Mouse (Mus musculus) MEL (cell line): ENCODE measurements around the gene Clasrp. TPM values are rescaled to one million over a fixed set of nuclear protein-coding genes. Genes with fewer than 3 reads are reported as not detected.

Experiments
- DNase-seq: peaks from one replicate; pipeline ENCODE4 v3.0.0; 2011; ENCODE audit warnings: low read depth, low spot score
- H3K27ac ChIP-seq: 2 replicates; pipeline ENCODE4 v1.5.1; 2012; ENCODE audit warnings: low read depth, mild to moderate bottlenecking, control low read depth, low read length, moderate library complexity; ENCODE audit not compliant: control insufficient read depth
- H3K27me3 ChIP-seq, 2 experiments: fragments of 150-350 bp in 1 of 2; sonication (generic) in 1 of 2; 2 replicates each; pipeline ENCODE4 v1.6.1; 2012; ENCODE audit warnings: low read length in 2 of 2, mild to moderate bottlenecking in 2 of 2, improper control_type of control experiment in 1 of 2, moderate library complexity in 1 of 2; ENCODE audit not compliant: insufficient read depth in 2 of 2, control insufficient read depth in 1 of 2
- H3K36me3 ChIP-seq, 2 experiments: 2 replicates each; pipeline ENCODE4 v1.6.1; 2012 to 2014; ENCODE audit warnings: low read length in 2 of 2, improper control_type of control experiment in 1 of 2, inconsistent platforms in 1 of 2, mild to moderate bottlenecking in 1 of 2; ENCODE audit not compliant: insufficient read depth in 2 of 2, control insufficient read depth in 1 of 2
- H3K4me1 ChIP-seq, 2 experiments: fragments of 150-350 bp in 1 of 2; sonication (generic) in 1 of 2; 2 replicates each; pipeline ENCODE4 v1.6.1; 2012; ENCODE audit warnings: low read length in 2 of 2, improper control_type of control experiment in 1 of 2, mild to moderate bottlenecking in 1 of 2; ENCODE audit not compliant: insufficient read depth in 2 of 2, control insufficient read depth in 1 of 2
- H3K4me3 ChIP-seq, 2 experiments: fragments of 150-350 bp in 1 of 2; sonication (generic) in 1 of 2; 2 replicates each; pipeline ENCODE4 v1.5.1; 2012; ENCODE audit warnings: low read depth in 2 of 2, low read length in 2 of 2, mild to moderate bottlenecking in 2 of 2, moderate library complexity in 2 of 2, control low read depth in 1 of 2, improper control_type of control experiment in 1 of 2; ENCODE audit not compliant: control insufficient read depth in 1 of 2, insufficient read depth in 1 of 2
- H3K79me2 ChIP-seq: 2 replicates; pipeline ENCODE4 v1.6.1; 2012; ENCODE audit warnings: mild to moderate bottlenecking, low read length, moderate library complexity; ENCODE audit not compliant: control insufficient read depth, poor library complexity, insufficient read depth
- H3K9ac ChIP-seq: 2 replicates; pipeline ENCODE4 v1.6.1; 2012; ENCODE audit warnings: low read depth, mild to moderate bottlenecking, control low read depth, low read length, moderate library complexity; ENCODE audit not compliant: control insufficient read depth, poor library complexity, severe bottlenecking
- H3K9me3 ChIP-seq: fragments of 150-350 bp; sonication (generic); replicated peaks from 2 replicates; pipeline ENCODE4 v1.6.1; 2012; ENCODE audit warnings: mild to moderate bottlenecking, low read length, improper control_type of control experiment, moderate library complexity; ENCODE audit not compliant: insufficient read depth
- BHLHE40 ChIP-seq: IDR thresholded peaks from 2 replicates; pipeline ENCODE4 v1.6.1; 2012; ENCODE audit warnings: low read depth, mild to moderate bottlenecking, inconsistent platforms, low read length, improper control_type of control experiment, borderline replicate concordance
- CHD1 ChIP-seq: IDR thresholded peaks from 2 replicates; pipeline ENCODE4 v1.6.1; 2012; ENCODE audit warnings: low read depth, mild to moderate bottlenecking, inconsistent platforms, low read length, improper control_type of control experiment
- CHD2 ChIP-seq: IDR thresholded peaks from 2 replicates; pipeline ENCODE4 v1.6.1; 2011; ENCODE audit warnings: low read length, improper control_type of control experiment
- CTCF ChIP-seq, 3 experiments: IDR thresholded peaks in 2 of 3; conservative IDR thresholded peaks in 1 of 3; 2 replicates each; pipeline ENCODE4 v1.5.1; 2011 to 2012; ENCODE audit warnings: low read length in 3 of 3, low read depth in 2 of 3, mild to moderate bottlenecking in 2 of 3, improper control_type of control experiment in 1 of 3, inconsistent platforms in 1 of 3, mixed read lengths in 1 of 3, moderate library complexity in 1 of 3; ENCODE audit not compliant: control insufficient read depth in 1 of 3, insufficient read depth in 1 of 3, poor library complexity in 1 of 3, severe bottlenecking in 1 of 3
- ELF1 ChIP-seq: IDR thresholded peaks from 2 replicates; pipeline ENCODE4 v1.6.1; 2014; ENCODE audit warnings: low read depth, mild to moderate bottlenecking, inconsistent platforms, low read length, improper control_type of control experiment, moderate library complexity
- ETS1 ChIP-seq: IDR thresholded peaks from 2 replicates; pipeline ENCODE4 v1.6.1; 2012; ENCODE audit warnings: low read depth, mild to moderate bottlenecking, inconsistent platforms, low read length, improper control_type of control experiment, moderate library complexity
- GABPA ChIP-seq: IDR thresholded peaks from 2 replicates; pipeline ENCODE4 v1.6.1; 2012; ENCODE audit warnings: low read depth, mild to moderate bottlenecking, inconsistent platforms, low read length, improper control_type of control experiment, moderate library complexity
- HCFC1 ChIP-seq: IDR thresholded peaks from 2 replicates; pipeline ENCODE4 v1.6.1; 2012; ENCODE audit warnings: low read depth, mild to moderate bottlenecking, inconsistent platforms, low read length, improper control_type of control experiment, moderate library complexity
- JUND ChIP-seq: IDR thresholded peaks from 2 replicates; pipeline ENCODE4 v1.6.1; 2011; ENCODE audit warnings: low read depth, mild to moderate bottlenecking, improper control_type of control experiment, low read length
- MAFK ChIP-seq: IDR thresholded peaks from 2 replicates; pipeline ENCODE4 v1.6.1; 2011; ENCODE audit warnings: low read depth, mild to moderate bottlenecking, low read length, improper control_type of control experiment, borderline replicate concordance
- MAX ChIP-seq: IDR thresholded peaks from 2 replicates; pipeline ENCODE4 v1.6.1; 2011; ENCODE audit warnings: low read length, improper control_type of control experiment
- MAZ ChIP-seq: IDR thresholded peaks from 2 replicates; pipeline ENCODE4 v1.6.1; 2012; ENCODE audit warnings: low read depth, mild to moderate bottlenecking, inconsistent platforms, low read length, improper control_type of control experiment
- MEF2A ChIP-seq: IDR thresholded peaks from 2 replicates; pipeline ENCODE4 v1.6.1; 2014; ENCODE audit warnings: low read depth, mild to moderate bottlenecking, inconsistent platforms, low read length, improper control_type of control experiment; ENCODE audit not compliant: poor library complexity, insufficient replicate concordance, severe bottlenecking; ENCODE audit errors: extremely low read depth
- MYC ChIP-seq: IDR thresholded peaks from 2 replicates; pipeline ENCODE4 v1.6.1; 2011; ENCODE audit warnings: low read depth, mild to moderate bottlenecking, low read length, improper control_type of control experiment, moderate library complexity
- NELFE ChIP-seq: IDR thresholded peaks from 2 replicates; pipeline ENCODE4 v1.6.1; 2011; ENCODE audit warnings: low read depth, low read length, improper control_type of control experiment
- NRF1 ChIP-seq: IDR thresholded peaks from 2 replicates; pipeline ENCODE4 v1.6.1; 2014; ENCODE audit warnings: low read depth, mild to moderate bottlenecking, inconsistent platforms, low read length, improper control_type of control experiment, moderate library complexity; ENCODE audit not compliant: poor library complexity, insufficient read depth, severe bottlenecking
- POLR2A ChIP-seq, 2 experiments: IDR thresholded peaks; 2 replicates each; pipeline ENCODE4 v1.6.1; 2011 to 2012; ENCODE audit warnings: low read length in 2 of 2, mild to moderate bottlenecking in 2 of 2, control low read depth in 1 of 2, improper control_type of control experiment in 1 of 2, low read depth in 1 of 2, moderate library complexity in 1 of 2; ENCODE audit not compliant: control insufficient read depth in 1 of 2, insufficient read depth in 1 of 2, poor library complexity in 1 of 2
- POLR2AphosphoS2 ChIP-seq: IDR thresholded peaks from 2 replicates; pipeline ENCODE4 v1.6.1; 2011; ENCODE audit warnings: low read length, improper control_type of control experiment
- POLR2AphosphoS5 ChIP-seq: IDR thresholded peaks from 2 replicates; pipeline ENCODE4 v1.6.1; 2012; ENCODE audit warnings: low read depth, borderline replicate concordance, mild to moderate bottlenecking, inconsistent platforms, low read length, moderate library complexity, mixed read lengths
- RAD21 ChIP-seq: IDR thresholded peaks from 2 replicates; pipeline ENCODE4 v1.6.1; 2011; ENCODE audit warnings: mild to moderate bottlenecking, low read depth, low read length, improper control_type of control experiment
- SIN3A ChIP-seq: IDR thresholded peaks from 2 replicates; pipeline ENCODE4 v1.6.1; 2012; ENCODE audit warnings: low read length, improper control_type of control experiment, inconsistent platforms
- USF1 ChIP-seq: IDR thresholded peaks from 2 replicates; pipeline ENCODE4 v1.6.1; 2014; ENCODE audit warnings: low read depth, mild to moderate bottlenecking, inconsistent platforms, low read length, improper control_type of control experiment, moderate library complexity
- USF2 ChIP-seq, 2 experiments: IDR thresholded peaks; 2 replicates each; pipeline ENCODE4 v1.6.1; 2011 to 2012; ENCODE audit warnings: improper control_type of control experiment in 2 of 2, low read length in 2 of 2, borderline replicate concordance in 1 of 2, inconsistent platforms in 1 of 2, low read depth in 1 of 2, mild to moderate bottlenecking in 1 of 2; ENCODE audit not compliant: insufficient read depth in 1 of 2
- ZC3H11A ChIP-seq: IDR thresholded peaks from 2 replicates; pipeline ENCODE4 v1.6.1; 2012; ENCODE audit warnings: low read depth, mild to moderate bottlenecking, inconsistent platforms, low read length, improper control_type of control experiment
- ZMIZ1 ChIP-seq: IDR thresholded peaks from 2 replicates; pipeline ENCODE4 v1.6.1; 2012; ENCODE audit warnings: low read depth, mild to moderate bottlenecking, inconsistent platforms, low read length, improper control_type of control experiment, moderate library complexity
- polyA plus RNA-seq, 2 experiments: library from polyadenylated mRNA; stranded (reverse) in 1 of 2; unstranded in 1 of 2; fragments of >175 nt in 1 of 2; fragments of >200 nt in 1 of 2; gene quantifications; 2 replicates each; pipeline versions ENCODE4 v1.2.1 to v1.2.4; 2012; ENCODE audit warnings: low replicate concordance in 2 of 2, low read depth in 1 of 2; ENCODE audit not compliant: insufficient read length in 2 of 2, insufficient read depth in 1 of 2, missing spikeins in 1 of 2
- total RNA-seq: library from RNA; depleted of rRNA; stranded (reverse); fragments of 300-350 nt; gene quantifications from 2 replicates; pipeline ENCODE4 v1.2.3, GENCODE M21; 2012

Clasrp gene
- total and polyA plus RNA-seq, 3 experiments, result 31.1 to 62.2 TPM; not detected in 1

GRCm38 (mm10) chr7:19632720-19633119 is 28.4 kb upstream of the Clasrp start (continued):
- TF ChIP-seq POLR2AphosphoS2 (no peak), ZMIZ1 (no peak), CTCF (IDR thresholded peaks at IDR 0.05 in 2 of 3, conservative IDR thresholded peaks at IDR 0.05 in 1 of 3; ENCODE audit: control insufficient read depth in 1 of 3, insufficient read depth in 1 of 3, low read depth in 2 of 3, low read length in 3 of 3, poor library complexity in 1 of 3, severe bottlenecking in 1 of 3) (no peak), USF2 (IDR thresholded peaks at IDR 0.05; ENCODE audit: borderline replicate concordance in 1 of 2, insufficient read depth in 1 of 2, low read depth in 1 of 2, low read length in 2 of 2) (no peak), SIN3A (peak; percentile 52), CHD2 (no peak), RAD21 (no peak), JUND (no peak), USF1 (no peak), ELF1 (no peak), HCFC1 (no peak), MEF2A (no peak), POLR2AphosphoS5 (no peak)

- Histone ChIP-seq H3K9ac (no peak overlapping the region), H3K4me3 (no peak overlapping the region), H3K36me3 (peaks cover 1 to 12% of the 10 kb centered on the region in 2 experiments), H3K27ac (peak overlapping the region; percentile 17; the same call in 1 of the 2 replicates), H3K27me3 (no peaks in the 10 kb centered on the region), H3K79me2 (no peaks in the 10 kb centered on the region; the same call in 1 of the 2 replicates), H3K9me3 (no peaks in the 10 kb centered on the region), H3K4me1 (peaks cover 4 to 15% of the 10 kb centered on the region in 2 experiments)
- TF ChIP-seq POLR2AphosphoS2 (0 out of 2 replicates have a peak, but pooled peaks have one; percentile 17), MYC (no peak), NELFE (no peak), MAX (no peak), MAZ (no peak), MAFK (no peak), POLR2AphosphoS5 (no peak), ZC3H11A (no peak)
- DNase-seq, result no peak
These were observed 28.0 kb upstream of the Clasrp start for GRCm38 (mm10) chr7:19632275-19632674.

- DNase-seq, result peak; percentile 90
- peaks cover 4 to 15% of the 10 kb centered on the region in 2 experiments for H3K4me1 ChIP-seq
- peak; percentile 97 for TF ChIP-seq USF1
- peak; percentile 41; the same call in 1 of the 2 replicates for TF ChIP-seq NELFE
- 0 out of 4 replicates have a peak, but pooled peaks of 1 of the 2 experiments have one; percentile 25 for TF ChIP-seq POLR2A (IDR thresholded peaks at IDR 0.05; ENCODE audit: control insufficient read depth in 1 of 2, insufficient read depth in 1 of 2, low read depth in 1 of 2, low read length in 2 of 2, poor library complexity in 1 of 2)
- no peak for TF ChIP-seq MAFK
- no peak for TF ChIP-seq CHD1
- peak; percentile 85; the same call in 1 of the 2 replicates for TF ChIP-seq MAZ
- TF ChIP-seq MAX, result peak; percentile 77; the same call in 1 of the 2 replicates
- TF ChIP-seq NRF1, result peak; percentile 52
- peak; percentile 32; the same call in 1 of the 2 replicates for TF ChIP-seq CHD2
- TF ChIP-seq SIN3A, result peak; percentile 87
- peak; percentile 58 for TF ChIP-seq ETS1
- peak; percentile 51 to 88; a peak in 3 of 4 replicates for TF ChIP-seq USF2 (IDR thresholded peaks at IDR 0.05; ENCODE audit: borderline replicate concordance in 1 of 2, insufficient read depth in 1 of 2, low read depth in 1 of 2, low read length in 2 of 2)
- peak; percentile 90 for TF ChIP-seq BHLHE40
- TF ChIP-seq GABPA, result no peak
- 0 out of 2 replicates have a peak, but pooled peaks have one; percentile 36 for TF ChIP-seq HCFC1
- H3K9ac ChIP-seq, result peak within 1 kb of the TSS; percentile 78
- H3K27me3 ChIP-seq, result no peaks in the 10 kb centered on the region
- no peaks in the 10 kb centered on the region for H3K9me3 ChIP-seq
- peak within 1 kb of the TSS; percentile 66 for H3K27ac ChIP-seq
- no peaks in the 10 kb centered on the region; the same call in 1 of the 2 replicates for H3K79me2 ChIP-seq
- peaks cover 0 to 12% of the 10 kb centered on the region in 2 experiments; a peak in 2 of 4 replicates for H3K36me3 ChIP-seq
- peak within 1 kb of the TSS; percentile 77 to 97 for H3K4me3 ChIP-seq
These were observed 25.1 kb upstream of the Clasrp start, which contains the start of gene Relb for GRCm38 (mm10) chr7:19629361-19629734. TSS of gene Relb (minus strand) at chr7:19629438.
